Mouse (Mus musculus) heart, adult 18-20 months (tissue): ENCODE measurements around the gene Abhd2. TPM values are rescaled to one million over a fixed set of nuclear protein-coding genes. Genes with fewer than 3 reads are reported as not detected.

Experiments
- DNase-seq, 2 experiments: peaks; one replicate each; pipeline ENCODE4 v3.0.0; 2021 to 2022; ENCODE audit warnings: mixed read lengths in 1 of 2
- total RNA-seq, 2 experiments: library from RNA; stranded (reverse); gene quantifications; 2 replicates each; pipeline ENCODE4 v1.2.3; 2021

The Abhd2 gene
- total RNA-seq, 2 experiments from 2014 or later, result 33.0 to 36.3 TPM

DNA sequence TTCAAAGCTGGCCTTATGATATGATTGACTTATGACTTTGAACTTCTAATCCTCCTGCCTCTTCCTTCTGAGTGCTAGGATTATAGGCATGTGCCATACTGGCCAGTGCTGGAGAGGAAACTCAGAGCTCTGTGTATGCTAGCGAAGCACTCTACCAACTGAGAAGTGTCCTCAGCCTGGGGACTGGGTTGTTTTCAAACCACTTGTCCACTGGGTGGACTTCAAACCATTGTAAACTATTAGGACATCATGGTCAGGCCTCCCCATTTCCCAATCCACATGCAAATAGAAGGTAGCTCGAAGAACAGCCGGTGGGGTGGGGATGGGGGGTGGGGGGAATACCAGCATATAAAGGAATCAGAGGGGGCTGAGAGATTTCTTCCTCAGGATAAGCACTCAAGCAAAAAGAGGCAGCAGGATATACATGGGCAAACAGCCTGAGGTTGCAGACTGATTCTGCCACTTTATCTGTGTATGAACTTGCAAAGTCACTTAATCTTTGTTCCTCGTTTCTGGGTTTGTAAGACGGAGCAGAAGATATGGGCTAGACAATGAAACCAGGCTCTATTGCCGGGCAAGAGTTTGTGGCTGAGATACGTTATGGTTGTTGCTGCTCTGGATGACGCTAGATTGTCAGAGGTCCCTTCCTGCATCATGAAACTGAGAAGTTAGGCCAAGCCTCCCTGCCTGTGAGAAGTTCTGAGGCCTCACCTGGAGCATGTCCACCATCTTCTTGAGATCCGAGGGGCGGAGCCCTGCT is 103.7 kb downstream of the Abhd2 start:
- DNase-seq, result no peak

DNA sequence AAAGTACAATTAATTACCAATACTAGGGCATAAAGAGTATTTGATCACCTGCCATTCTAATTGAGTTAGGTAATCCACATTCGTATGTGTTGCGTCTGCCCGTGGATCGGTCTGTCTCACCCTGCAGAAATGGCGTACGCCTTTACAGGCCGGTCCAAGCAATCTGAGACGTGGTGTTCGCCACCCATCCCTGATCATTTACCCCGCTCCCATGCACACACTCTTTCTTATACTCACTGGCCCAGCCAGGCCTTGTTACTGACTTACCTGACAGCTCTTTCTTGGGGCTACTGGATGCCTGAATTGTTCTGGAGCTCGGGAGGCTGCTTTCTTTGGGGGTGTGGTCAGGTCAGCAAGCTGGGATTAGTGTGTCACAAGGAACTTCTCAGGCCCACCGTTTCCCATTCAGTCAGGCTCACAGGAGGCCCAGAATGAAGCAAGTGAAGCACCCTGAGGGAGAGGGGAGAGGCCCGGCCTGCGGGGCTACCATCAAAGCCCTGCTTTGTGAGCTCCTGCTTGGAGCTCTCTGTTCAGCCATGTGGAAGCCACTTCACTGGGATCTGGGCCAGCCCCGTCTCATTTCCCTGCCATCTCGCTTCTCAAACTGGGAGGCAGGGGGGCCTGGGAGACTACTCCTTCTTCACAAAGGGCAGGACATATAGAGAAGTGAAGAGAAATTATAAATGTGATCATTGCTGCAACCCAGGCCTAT is 113.6 kb downstream of the Abhd2 start, which contains the start of gene Rlbp1:
TSS of gene Rlbp1 (minus strand) at position 627 of the 712 bp plus-strand sequence.
- no peak for DNase-seq

DNA sequence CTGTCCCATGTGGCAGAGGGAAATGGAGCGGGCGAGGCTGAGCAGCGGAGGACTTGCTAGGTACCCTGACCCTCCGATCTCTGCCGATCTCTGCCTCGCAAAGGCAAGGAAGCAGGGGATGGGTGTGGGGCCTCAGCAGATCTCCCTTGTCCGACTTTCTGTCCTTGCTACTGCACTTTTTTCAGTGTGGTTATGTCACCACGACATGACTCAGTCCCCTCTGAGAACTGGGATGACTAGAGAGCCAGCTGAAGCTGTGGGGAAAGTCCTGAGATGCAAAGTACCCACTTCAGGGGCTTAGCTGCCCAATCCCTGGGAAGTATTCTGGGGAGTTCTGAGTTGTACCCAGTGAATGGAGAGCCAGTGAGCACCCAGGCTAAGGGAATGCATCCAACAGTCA is 114.1 kb downstream of the Abhd2 start:
- DNase-seq, result no peak

DNA sequence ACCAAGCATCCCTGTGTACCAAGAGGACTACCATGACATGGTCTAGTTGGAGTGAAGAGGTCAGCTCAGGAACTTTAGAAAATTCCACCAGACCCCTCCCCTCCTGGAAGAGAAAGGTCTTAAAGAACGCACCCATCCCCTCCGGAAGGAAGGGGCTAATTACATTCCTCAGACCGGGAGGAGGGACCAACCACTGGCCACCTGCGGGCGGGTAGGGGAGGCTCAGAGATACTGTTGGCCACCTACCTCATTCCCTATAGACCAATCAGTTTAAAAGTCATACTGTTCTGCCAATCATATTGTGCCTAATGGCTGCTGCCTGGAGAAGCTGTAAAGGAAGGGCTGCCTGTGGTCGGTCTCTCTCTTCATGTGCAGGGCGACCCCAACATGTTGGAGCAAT is 115.0 kb downstream of the Abhd2 start:
- no peak for DNase-seq

DNA sequence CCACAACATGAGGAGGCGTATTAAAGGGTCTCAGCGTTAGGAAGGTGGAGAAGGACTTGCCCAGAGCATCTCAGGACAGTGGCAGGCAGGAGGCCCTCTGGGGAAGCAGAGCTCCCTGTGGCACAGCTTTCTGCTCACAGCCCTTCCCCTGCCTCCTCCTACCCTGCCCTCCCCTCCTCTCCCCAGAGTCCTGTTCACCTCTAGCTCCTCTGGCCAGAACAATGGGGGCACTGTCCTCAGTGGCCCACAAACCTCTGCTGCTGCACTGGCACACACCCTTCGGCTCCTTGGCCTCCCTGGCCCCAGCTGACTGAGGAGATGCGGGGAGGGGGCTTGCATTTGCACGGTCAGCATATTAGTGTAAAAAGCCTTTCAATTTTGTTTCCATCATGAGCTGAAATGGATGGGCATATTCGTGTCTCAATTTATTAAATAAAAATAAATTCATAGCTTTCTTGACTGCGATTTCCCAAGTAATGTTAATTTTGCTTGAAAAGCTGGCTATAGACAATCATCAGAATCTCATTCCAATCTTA is 115.7 kb downstream of the Abhd2 start:
- DNase-seq, result no peak

DNA sequence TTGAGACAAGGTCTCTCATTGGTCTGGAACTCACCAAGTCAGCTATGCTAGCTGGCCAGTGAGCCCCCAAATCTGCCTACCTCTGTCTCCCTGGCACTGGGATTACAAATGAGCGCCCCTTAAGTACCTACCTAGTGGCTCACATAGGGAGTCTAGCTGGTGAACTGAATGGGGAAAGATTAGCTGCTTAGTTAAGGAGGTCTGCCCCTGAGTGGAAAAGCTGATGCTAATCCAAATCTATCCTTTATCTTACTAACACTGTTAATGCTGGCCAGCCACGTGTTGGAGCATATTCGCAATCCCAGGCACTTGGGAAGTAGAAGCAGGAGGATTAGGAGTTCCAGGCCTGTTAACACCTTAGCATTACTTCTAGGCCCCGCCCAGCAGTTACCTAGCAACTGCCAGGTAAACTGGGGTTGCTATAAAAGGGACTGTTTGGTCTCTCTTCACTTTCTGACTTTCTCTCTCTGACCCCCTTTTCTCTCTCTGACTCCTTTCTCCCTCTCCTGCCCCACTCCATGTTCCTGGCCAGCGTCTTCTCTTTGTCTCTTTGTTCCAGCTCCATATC is 117.2 kb downstream of the Abhd2 start:
- no peak for DNase-seq

DNA sequence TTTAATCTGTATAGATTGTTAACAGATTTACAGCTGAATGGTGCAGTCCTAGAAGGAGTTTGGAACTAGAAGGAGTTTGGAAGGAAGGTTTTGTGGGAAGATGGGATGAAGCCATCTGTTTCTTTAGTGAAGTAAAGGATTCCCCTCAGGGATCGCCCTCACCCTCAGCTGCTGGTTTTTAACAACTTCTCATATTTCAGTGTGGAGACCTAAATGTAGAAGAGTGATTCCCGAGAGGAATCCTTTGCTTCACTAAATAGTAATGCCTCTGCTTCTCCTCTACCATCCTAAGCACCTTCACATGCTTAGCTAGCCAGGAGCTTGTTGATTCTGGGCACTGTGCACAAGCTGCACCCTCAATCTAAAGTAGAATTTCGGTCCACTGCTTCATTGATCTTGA is 118.5 kb downstream of the Abhd2 start:
- DNase-seq, result no peak

DNA sequence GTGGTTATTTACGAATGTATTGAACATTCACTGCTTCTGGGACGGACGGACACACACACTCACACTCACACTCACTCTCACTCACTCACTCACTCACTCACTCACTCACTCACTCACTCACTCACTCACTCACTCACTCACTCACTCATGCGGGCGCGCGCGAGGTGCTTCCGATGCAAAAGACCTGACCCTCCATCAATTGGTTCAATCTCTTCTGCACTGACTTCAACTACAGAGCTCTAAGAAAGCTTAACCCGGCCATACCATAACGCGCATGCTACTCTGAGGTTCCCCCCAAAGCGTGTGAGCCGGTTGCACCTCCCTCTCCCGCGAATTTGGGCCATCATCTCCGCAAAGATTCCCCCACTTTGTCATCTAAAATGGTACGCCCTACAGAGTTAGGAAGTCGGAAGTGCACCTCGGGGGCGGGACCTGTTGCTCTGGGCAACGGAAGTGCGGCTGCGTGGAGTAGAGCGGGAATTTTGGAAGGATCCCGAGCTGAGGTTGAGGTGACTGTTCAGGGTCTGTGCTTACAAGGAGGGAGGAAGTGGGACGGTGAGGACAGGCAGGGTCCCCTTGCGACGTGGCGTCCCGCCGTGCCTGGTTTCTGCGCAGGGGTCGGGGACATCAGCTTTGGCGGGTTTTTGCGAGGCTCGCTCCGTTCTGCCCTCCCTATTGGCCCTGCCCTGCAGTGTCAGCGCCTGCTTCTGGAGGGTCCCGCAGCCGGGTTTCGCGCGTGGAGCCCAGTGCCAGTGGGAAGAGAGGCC is 119.1 kb downstream of the Abhd2 start, which contains the start of gene Fanci:
TSS of gene Fanci (plus strand) at position 47 of the 767 bp plus-strand sequence.
- DNase-seq, result peak; percentile 94 to 99

DNA sequence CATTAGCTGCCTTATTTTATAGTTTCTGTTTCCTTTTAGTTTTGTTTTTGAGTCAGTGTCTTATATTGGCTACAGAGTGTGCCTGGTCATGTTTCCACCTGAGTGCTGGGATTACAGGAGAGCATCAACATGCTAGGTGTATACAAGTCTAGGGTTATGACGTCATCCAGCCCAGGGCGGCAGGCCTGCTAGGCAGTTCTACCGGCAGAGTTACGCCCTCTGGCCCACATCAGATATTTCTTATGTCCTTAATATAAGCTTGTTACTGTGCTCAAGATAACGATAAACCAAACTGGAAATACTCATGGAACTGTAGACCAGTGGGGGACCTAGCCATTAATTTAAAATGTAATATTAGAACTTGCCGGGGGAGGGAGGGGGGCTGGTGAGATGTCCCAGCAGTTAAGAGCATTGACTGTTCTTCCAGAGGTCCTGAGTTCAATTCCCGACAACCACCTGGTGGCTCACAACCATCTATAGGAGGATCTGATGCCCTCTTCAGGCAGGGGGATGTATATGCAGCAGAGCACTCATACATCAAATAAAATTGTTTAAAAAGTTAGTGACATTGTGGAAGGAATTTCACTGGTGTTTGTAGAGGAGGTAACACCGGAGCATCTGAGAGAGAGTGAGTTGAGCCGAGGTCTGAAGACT is 120.0 kb downstream of the Abhd2 start:
- no peak for DNase-seq

DNA sequence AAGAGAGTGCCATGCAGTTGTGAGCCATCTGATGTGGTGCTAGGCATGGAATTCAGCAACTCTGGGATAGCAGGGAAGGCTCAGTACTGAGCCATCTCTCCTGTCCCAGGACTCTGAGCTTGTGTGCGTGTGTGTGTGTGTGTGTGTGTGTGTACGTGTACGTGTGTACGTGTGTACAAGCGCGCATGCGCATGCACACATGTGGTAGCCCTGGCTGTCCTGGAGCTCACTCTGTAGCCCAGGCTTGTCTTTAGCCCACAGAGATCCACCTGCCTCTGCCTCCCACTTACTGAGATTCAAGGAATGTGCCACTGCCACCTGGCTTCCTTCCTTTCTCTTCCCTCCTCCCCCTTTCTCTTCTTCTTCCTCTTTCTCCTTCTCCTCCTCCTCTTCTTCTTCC is 120.9 kb downstream of the Abhd2 start:
- no peak for DNase-seq

DNA sequence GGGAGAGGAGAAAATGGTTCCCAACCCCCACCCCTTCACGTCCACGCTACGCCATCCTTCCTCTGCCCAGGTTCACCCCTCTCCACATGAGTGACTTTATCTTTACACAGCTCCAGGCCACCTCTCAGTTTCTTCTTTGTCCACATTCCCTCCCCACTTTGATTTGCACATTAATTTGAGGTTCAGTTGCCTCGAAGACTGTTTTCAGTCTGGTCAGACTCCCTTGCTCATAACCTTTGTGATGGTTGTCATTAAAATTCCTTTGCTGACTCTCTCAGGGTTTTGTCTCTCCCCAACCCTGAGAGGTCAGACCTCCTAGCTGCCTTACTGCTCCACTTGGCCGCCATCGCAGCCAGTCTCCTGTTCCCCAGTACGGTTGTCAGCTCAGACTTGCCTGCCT is 121.7 kb downstream of the Abhd2 start:
- no peak for DNase-seq

DNA sequence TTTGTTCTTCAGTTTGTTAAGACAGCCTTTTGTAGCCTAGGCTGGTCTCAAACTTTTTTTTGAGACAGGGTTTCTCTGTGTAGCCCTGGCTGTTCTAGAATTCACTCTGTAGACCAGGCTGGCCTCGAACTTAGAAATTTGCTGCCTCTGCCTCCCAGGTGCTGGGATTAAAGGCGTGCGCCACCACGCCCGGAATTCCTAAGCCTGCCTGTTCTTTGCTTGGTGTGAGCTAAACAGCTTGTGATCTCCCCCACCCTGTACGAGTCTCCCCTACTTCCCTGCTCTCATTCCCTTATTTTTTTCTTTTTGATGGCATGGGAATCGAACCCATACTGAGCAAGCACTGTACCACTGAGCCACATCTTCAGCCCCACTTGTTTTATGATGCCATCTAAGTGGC is 122.2 kb downstream of the Abhd2 start:
- DNase-seq, result no peak

DNA sequence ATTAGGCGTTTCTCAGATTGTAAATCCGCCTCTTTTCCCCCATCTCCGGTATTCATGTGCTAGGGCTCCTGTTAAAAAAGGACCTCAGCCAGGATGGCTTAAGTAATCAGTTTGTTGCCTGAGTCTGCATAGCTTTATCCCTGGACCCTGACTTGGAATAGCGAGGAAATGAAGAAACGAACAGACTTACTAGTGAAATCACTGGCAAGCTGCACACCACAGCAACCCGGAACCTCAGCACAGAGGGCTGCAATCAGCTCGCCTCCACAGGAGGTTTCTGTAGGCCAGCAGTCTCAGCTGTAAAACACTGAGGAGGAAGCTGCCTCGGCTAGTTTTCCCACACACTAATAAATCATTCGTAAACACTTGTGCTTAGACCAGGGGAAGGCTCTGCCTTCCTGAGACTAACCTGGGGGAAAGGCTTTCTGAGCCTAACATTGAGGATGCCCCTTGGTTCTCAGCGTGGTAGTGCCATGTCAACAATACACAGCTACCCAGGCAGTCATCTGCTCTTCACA is 124.5 kb downstream of the Abhd2 start:
- no peak for DNase-seq

DNA sequence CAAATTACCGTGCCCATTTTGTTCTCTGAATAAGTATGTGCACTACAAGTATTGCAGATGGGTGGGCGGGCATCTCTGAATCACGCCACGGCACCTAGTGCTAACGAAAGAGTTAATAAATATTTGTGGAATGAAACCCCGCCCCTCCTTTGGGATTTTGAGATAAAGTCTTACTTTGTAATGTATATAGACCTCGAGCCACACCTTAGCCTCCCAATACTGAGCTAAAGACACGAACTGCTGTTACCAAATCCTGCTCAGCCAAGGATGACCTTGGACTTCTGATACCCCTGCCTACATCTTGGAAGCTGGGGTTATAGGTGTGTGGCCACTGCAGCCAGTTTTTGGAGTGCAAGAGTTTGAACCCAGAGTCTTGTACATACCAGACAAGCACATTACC is 125.4 kb downstream of the Abhd2 start:
- DNase-seq, result no peak

DNA sequence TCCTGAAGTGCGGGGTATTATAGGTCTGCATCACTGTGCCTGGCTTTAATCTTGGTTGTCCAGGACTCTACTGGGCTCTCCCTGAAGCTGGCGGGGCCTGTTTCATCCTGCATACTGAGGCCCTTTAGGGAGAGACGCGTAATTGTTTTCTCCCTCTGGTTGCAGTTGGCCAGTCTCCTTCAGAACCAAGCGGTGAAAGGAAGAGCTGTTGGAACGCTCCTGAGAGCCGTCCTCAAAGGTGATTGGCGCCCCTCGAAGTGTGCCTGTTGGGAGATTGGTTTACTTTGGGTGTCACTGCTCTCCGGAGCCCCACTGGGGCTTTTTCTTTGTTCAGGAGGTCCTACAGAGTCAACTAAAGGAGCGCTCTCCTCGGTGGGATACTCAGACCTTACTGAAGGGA is 126.0 kb downstream of the Abhd2 start:
- no peak for DNase-seq

DNA sequence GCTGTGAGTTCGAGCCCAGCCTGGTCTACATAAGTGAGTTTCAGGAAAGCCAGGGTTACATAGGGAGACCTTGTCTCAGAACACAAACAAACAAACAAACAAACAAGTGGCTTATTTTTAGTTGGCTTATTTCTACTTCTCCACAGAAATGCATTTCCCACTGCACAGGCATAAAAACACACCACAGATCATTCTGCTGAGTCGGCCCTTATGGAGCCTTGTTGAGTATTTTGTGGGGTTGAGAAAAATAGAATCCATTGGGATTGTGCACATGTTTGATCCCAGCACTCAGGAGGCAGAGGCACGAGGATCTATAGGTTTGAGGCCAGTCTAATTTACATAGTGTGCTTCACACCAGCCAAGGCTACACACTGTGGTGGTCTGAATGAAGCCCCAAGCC is 127.3 kb downstream of the Abhd2 start:
- DNase-seq, result no peak

DNA sequence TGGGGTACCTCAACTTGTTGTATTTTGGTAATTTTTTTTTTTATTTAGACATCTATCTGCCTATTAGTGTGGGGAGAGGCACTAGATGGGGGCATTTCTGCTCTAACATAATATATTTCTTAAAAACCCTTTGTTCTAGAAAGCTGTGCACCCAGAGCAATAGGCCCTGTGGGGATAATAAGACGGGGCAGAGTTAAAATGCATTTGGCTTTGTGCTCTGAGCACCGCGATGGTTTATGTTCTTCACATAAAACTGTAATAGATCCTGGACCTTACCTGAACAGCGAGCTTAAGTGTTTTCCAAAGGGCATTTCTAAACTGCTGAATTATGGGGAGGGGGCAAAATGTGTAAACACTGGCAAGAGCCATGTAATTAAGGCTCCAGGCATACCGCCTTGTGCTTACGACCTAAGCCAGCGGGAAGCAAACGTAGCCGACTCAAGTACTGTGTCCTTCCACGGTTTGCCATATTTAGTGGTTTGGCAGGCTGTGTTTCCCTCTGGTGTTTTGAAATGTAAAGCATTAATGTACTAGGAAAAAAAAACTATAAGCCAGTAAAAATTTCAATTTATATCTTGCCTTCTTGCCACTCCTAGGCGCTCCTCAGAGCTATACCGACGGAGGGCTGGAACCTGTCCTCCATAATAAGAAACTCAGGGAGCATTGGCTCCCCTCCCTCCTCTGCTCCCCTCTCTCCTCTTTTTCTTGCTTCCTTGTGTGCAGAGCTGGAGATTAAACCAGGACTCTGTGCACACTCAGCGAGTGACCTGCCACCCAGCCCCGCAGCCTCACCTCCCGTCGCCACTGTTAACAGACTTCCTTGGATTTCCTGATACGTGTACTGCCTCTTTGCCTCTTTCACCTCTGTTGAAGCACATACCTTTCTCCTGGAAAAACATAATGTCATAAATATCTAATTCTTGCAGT is 141.7 kb downstream of the Abhd2 start:
- DNase-seq, result no peak
